Mouse (Mus musculus) induced T-regulatory cell, adult 2 months (primary cell): Measurements from ENCODE around the gene Il22ra2.
A peak's percentile ranks its signal among the peaks of the same experiment; 100 is the strongest.

Experiments used
- DNase-seq: peaks from one replicate; pipeline ENCODE4 v3.0.0-alpha.2; 2012; ENCODE audit warnings: low read depth

Gene Il22ra2

GRCm38 (mm10) chr10:19621408-19622048 is at the start of gene Il22ra2:
TSS of gene Il22ra2 (plus strand) at chr10:19621998.
- no peak for DNase-seq

GRCm38 (mm10) chr10:19577571-19577970 is 44.2 kb upstream of the Il22ra2 start:
- DNase-seq, result peak; percentile 89

DNA sequence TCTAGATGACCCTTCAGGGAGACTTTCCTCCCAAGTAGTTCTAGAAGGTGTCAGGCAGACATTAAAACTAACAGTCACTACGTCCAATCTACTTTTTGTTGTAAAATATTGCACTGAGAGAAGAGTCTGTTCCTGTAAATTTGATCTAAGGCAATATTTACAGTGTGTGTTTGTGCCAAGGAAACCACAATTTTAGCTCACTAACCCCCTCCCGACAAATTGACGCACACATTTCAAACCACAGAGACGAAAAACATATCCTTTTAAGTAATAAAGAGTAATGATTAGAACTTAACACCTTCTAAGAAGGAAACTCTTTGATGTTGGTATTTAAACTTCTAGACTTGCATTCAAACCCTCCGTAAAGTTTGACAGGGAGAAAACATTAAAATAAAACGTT is 43.8 kb upstream of the Il22ra2 start:
- DNase-seq, result peak; percentile 92

DNA sequence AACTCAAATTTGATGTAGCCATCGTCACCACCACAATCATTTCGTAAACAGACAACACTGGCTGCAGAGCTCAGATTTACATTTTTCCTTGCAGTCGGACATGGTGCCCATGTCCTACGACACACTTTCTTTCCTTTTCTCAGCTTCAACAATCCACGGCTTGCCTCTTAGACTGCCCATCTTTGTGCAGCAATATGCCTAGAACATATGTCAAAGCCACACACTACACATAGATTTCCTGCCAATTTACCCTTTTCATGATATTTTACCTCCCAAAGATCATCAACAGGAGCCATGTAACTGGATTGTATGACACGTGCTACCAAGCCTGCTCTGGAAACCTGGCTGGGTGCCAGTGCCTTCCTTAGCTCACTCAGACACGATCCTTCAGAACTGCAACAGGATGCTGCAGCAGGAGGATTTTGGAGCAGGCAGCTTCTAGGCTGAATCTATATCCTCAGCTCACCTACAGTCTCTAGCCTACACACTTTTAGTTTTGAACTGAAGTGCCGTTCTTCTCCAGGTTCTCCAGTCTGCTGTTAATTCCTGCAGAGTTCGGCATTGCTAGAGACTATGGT is 43.3 kb upstream of the Il22ra2 start:
- DNase-seq, result peak; percentile 90

DNA sequence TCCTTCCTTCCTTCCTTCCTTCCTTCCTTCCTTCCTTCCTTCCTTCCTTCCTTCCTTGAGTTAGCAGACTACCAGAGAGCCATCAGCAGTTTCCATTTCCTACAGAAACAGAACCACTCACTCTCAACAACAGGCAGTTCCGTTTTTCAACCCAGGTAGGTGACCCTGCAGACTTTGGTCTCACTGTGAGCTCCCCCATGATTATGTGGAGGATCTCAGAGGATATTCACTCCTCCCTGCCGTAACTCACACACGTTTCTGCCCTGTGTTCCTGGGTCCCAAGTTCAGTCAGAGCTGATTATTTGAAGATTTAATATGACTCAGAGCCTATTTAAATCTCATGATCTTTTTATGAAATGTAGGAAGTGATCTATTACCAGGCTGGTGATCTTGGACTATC is 41.1 kb upstream of the Il22ra2 start:
- DNase-seq, result peak; percentile 28

DNA sequence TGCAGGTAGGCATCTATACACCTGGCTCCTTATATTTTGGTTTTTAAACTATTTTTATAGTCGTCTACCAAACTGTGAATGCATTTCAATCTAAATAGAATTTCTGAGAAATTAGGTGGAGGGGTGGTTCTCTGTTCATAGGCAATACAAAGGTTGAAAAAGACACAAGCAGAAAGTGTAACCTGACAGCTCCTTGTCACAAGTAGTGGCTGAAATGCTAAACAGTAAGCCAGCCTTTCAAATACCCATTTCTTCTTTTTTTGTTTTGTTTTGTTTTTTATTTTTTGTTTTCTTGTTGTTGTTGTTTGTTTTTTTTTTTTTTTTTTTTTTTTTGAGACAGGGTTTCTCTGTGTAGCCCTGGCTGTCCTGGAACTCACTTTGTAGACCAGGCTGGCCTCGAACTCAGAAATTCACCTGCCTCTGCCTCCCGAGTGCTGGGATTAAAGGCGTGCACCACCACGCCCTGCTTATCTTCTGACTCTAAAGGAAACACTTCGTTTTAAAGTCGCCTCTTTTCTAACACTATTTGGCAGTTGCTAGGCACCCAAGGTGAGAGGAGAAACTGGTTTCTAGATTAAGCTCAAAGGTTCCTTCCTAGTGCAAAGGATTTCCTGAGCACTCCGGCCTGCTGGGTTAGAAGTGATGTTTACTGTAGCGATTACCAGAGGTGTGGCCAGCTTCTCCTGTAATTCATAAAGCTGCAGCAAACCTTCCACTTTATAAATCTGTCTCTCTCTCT is 39.8 kb upstream of the Il22ra2 start:
- peak; percentile 92 for DNase-seq

DNA sequence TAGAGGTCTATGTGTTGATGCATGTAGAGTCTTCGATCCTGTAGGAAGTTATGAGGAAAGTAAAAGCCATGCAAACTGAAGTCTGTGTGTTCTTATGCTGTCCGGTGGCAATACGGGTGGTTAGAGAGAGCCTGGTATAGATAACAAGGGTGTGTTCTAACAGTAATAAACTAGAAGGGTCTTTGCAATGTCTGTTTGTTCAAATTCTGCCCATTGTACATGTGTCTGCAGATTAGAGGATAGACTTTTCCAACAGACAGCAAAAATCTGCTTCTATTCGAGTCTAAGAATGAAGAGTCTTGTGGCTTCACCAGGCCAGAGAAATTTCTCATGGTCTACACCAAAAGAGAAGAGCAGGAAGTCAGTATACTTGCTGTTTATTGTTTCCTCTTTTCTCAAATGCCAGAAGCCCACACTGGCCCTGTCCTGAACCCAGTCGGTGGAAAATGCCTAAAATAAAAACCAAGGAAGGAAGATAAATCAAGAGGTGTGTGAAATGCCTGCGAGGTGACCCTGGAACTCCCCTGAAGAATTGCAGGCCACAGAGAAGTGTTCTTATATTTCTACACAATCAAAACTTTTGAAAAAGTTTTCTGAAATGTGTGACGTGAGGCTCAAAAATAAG is 38.9 kb upstream of the Il22ra2 start:
- peak; percentile 75 for DNase-seq

DNA sequence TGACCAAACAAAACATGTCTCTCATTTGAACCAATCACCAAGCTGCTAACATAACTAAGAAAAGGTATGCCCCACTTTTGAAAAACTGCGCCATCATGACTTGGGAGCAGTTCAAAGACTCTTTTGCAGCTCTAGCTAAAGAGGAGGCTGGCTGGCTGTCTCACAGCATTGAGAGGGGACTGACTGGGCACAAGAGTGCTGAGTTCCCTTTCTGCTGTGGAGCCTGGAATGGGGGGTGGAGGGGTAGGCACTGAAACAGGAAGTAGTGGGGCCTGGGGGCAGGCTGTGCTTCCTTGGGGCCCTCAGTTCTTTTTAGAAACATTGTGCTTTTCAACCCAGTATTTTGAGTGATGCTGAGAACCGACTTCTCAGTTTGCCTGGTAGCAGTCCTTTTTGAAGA is 37.7 kb upstream of the Il22ra2 start:
- peak; percentile 65 for DNase-seq

- DNase-seq, result no peak
Observed at GRCm38 (mm10) chr10:19584846-19585245, 37.0 kb upstream of the Il22ra2 start.

DNA sequence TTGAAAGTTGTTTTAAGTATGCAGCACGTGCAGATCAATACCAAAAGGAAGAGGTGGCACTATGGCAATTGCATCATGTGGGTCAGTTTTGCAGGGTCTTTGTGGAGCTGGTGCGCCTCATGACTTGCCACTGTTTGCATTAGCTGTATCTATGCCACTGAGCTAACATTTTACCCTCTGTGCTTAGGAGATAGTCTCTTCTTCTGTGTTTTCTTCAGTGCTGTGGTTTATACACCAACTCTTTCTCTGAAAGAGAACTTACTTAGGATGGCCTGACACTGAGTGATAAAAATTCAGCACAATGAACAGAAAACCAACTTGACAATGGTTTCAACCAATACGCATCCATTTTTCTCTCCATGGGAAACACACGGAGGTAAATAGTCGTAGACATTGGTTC is 35.9 kb upstream of the Il22ra2 start:
- no peak for DNase-seq

GRCm38 (mm10) chr10:19587281-19587680 is 34.5 kb upstream of the Il22ra2 start:
- DNase-seq, result peak; percentile 38

DNA sequence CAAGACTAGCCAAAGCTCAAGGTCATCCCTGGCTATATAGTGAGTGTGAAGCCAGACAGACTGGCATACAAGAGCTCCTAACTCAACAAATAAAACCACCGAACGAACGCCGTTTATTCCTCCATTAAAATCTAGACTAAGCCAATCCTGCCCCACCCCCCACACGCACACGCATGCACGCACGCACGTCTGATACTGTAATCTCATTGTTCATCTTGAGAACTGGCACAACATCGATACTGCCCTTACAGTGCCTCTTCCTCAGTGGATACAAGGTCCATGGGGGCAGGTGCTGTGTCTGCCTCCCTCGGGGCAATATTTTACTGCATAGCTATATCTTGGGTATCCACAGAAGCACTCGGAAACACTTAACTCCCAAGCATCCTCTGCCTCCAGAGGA is 32.2 kb upstream of the Il22ra2 start:
- no peak for DNase-seq

DNA sequence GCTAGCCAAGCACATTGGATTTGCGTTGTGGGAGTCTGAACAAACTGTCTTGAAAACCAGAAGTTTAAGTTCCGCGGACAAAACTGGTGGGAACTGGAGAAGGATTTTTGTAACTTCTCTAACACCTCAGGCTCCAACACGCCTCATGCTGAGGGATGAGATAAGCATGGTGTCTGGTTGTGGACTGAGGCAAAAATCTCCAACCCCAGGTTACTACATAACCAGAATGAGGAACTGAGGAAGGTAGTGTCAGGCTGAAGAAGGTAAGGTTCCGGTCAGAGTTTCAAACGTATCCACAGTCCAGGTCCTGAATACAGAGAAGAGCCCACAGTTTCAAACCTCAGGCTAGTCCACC is 30.5 kb upstream of the Il22ra2 start:
- no peak for DNase-seq

GRCm38 (mm10) chr10:19591641-19592441 is 30.0 kb upstream of the Il22ra2 start, which contains the start of gene Ifngr1:
TSS of gene Ifngr1 (plus strand) at chr10:19591949.
- peak; percentile 100 for DNase-seq

GRCm38 (mm10) chr10:19592556-19592955 is 29.2 kb upstream of the Il22ra2 start:
- peak; percentile 66 for DNase-seq

- DNase-seq, result peak; percentile 63
Observed at GRCm38 (mm10) chr10:19593296-19593695, 28.5 kb upstream of the Il22ra2 start.

GRCm38 (mm10) chr10:19594201-19594905 is 27.4 kb upstream of the Il22ra2 start:
- DNase-seq, result peak; percentile 79

DNA sequence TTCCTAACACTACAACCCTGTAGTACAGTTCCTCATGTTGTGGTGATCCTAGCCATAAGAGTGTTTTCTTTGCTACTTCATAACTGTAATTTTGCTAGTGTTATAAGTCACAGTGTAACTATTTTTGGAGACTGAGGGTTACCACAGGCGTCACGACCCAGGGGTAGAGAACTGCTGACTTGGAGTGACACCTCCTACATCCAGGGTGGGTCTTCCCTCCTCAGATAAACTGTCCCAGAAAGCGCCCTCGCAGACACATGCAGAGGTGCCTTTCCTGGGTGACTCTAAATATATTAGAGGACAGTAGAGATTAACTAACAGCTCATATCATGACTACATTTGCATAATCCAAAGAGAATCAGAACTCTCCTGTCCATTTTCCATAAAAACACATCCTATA is 24.9 kb upstream of the Il22ra2 start:
- DNase-seq, result peak; percentile 82

- DNase-seq, result peak; percentile 89
Observed at GRCm38 (mm10) chr10:19598091-19598490, 23.7 kb upstream of the Il22ra2 start.

GRCm38 (mm10) chr10:19599331-19600092 is 22.3 kb upstream of the Il22ra2 start:
- DNase-seq, result peak; percentile 28

DNA sequence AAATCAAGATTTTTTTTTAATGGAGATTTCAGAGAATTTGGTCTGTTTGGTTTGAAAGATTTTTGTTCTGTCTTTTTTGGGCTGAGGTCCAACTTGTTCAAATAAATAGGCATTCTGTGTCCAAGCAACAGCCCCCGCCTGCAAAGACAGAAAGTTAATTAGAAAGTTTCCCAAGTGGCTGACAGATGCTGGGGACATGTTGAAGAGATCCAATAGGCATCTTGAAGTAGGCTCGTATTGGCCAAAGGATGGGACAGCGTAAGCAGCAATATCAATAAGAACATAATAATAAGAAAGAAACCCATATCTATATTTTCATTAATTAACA is 21.7 kb upstream of the Il22ra2 start:
- DNase-seq, result no peak
